Mouse (Mus musculus) heart, postnatal 0 days (tissue): ENCODE results near the gene Acsl6.

Experiments used
- CTCF ChIP-seq: IDR thresholded peaks from 2 replicates; pipeline ENCODE4 v1.5.1; 2016; ENCODE audit warnings: antibody characterized with exemption, control low read depth, low read depth
- EP300 ChIP-seq: IDR thresholded peaks from 2 replicates; pipeline ENCODE4 v1.6.1; 2016; ENCODE audit warnings: antibody characterized with exemption, low read depth

DNA sequence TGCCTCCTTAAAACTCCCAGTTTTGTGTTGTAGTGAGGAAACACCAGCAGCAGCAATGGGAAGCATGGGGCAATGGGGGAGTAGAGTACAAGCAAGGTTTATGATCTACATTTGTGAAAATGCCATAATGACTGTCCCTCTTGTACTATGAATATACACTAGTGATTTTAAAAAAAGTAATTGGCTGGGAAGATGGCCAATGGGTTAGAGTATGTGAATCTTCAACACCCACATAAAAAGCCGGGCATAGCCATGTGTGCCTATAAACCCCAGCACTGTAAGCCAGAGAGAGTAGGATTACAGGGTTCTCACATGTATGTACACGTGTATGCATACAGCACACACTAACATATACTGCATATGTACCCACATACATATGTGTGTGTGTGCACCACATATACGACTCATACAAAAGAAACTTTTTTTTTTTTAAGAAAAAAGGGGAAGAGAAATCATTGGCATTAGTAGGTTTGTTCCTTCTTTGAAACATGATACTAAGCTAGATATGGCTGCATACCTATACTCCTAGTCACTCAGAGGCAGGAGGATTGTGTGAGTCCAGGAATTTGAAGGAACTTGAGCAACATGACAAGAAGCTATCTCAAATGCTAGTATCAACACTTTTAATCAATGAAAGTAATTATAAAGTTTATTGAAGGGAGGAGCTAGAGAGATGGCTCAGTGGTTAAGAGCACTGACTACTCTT is 34.3 kb upstream of the Acsl6 start:
- TF ChIP-seq EP300: no peak
- no peak for TF ChIP-seq CTCF
